Mouse (Mus musculus): ENCODE results near the gene Ccdc65.

- TF ChIP-seq NELFE (IDR thresholded peaks at IDR 0.05; ENCODE audit: low read depth, low read length) (no peak), TCF12 (IDR thresholded peaks at IDR 0.05; ENCODE audit: low read depth, low read length) (no peak), ZNF384 (IDR thresholded peaks at IDR 0.05; ENCODE audit: low read depth, low read length) (no peak), EP300 (IDR thresholded peaks at IDR 0.05; ENCODE audit: low read depth in 1 of 2, low read length in 2 of 2) (no peak), USF2 (IDR thresholded peaks at IDR 0.05; ENCODE audit: borderline replicate concordance in 1 of 2, insufficient read depth in 1 of 2, low read depth in 1 of 2, low read length in 2 of 2) (no peak), UBTF (IDR thresholded peaks at IDR 0.05; ENCODE audit: borderline replicate concordance, insufficient read depth, low read depth, low read length) (no peak), ZC3H11A (IDR thresholded peaks at IDR 0.05; ENCODE audit: low read depth, low read length) (no peak), SIN3A (IDR thresholded peaks at IDR 0.05; ENCODE audit: low read length) (no peak), POLR2A (IDR thresholded peaks at IDR 0.05; ENCODE audit: control insufficient read depth in 1 of 2, insufficient read depth in 1 of 2, low read depth in 1 of 2, low read length in 2 of 2, poor library complexity in 1 of 2) (no peak), HCFC1 (IDR thresholded peaks at IDR 0.05; ENCODE audit: low read depth, low read length) (no peak), CTCF (IDR thresholded peaks at IDR 0.05 in 2 of 3, conservative IDR thresholded peaks at IDR 0.05 in 1 of 3; ENCODE audit: control insufficient read depth in 1 of 3, insufficient read depth in 1 of 3, low read depth in 2 of 3, low read length in 3 of 3, poor library complexity in 1 of 3, severe bottlenecking in 1 of 3) (no peak), BHLHE40 (IDR thresholded peaks at IDR 0.05; ENCODE audit: borderline replicate concordance, low read depth, low read length) (no peak), TAL1 (IDR thresholded peaks at IDR 0.05; ENCODE audit: low read length) (no peak), MYC (IDR thresholded peaks at IDR 0.05; ENCODE audit: low read depth, low read length) (no peak)
Observed at GRCm38 (mm10) chr15:98689682-98690081, 18.3 kb upstream of the Ccdc65 start.
